Mouse (Mus musculus) kidney, embryonic 16.5 days (tissue): ENCODE measurements around the gene Khdrbs1. TPM values are rescaled to one million over a fixed set of nuclear protein-coding genes. Genes with fewer than 3 reads are reported as not detected.

Experiments
- ATAC-seq: fragments of 200-750 bp; cut with Nextera tagmentation; 2 replicates; pipeline ENCODE4 v1.8.0; 2017; ENCODE audit warnings: moderate TSS enrichment; ENCODE audit not compliant: low FRiP score, low TSS enrichment
- H3K27ac ChIP-seq: fragments of 300-500 bp; sonication (generic); 2 replicates; pipeline ENCODE4 v1.5.1; 2014; ENCODE audit warnings: low read length
- H3K27me3 ChIP-seq: fragments of 300-500 bp; sonication (generic); 2 replicates; pipeline ENCODE4 v1.6.1; 2014; ENCODE audit warnings: low read length, control low read depth, mixed read lengths; ENCODE audit not compliant: insufficient read depth
- H3K36me3 ChIP-seq: fragments of 300-500 bp; sonication (generic); 2 replicates; pipeline ENCODE4 v1.6.1; 2014; ENCODE audit warnings: low read length, control low read depth, mixed read lengths; ENCODE audit not compliant: insufficient read depth
- H3K4me1 ChIP-seq: fragments of 300-500 bp; sonication (generic); 2 replicates; pipeline ENCODE4 v1.6.1; 2014; ENCODE audit warnings: low read length, control low read depth, mixed read lengths; ENCODE audit not compliant: insufficient read depth
- H3K4me2 ChIP-seq: fragments of 300-500 bp; sonication (generic); replicated peaks from 2 replicates; pipeline ENCODE4 v1.6.1; 2014; ENCODE audit warnings: low read depth, low read length
- H3K4me3 ChIP-seq: fragments of 300-500 bp; sonication (generic); 2 replicates; pipeline ENCODE4 v1.5.1; 2014; ENCODE audit warnings: mild to moderate bottlenecking, low read length
- H3K9ac ChIP-seq: fragments of 300-500 bp; sonication (generic); replicated peaks from 2 replicates; pipeline ENCODE4 v1.6.1; 2014; ENCODE audit warnings: low read length
- H3K9me3 ChIP-seq: fragments of 300-500 bp; sonication (generic); 2 replicates; pipeline ENCODE4 v1.6.1; 2016; ENCODE audit warnings: low read length, control low read depth
- WGBS: fragments of 180-500 bp; shearing (Covaris S2); extraction: QIAGEN DNeasy Blood & Tissue Kit; methylation state at CpG from one replicate; pipeline ENCODE4 v1.1.7; 2014; 5-methylcytosine and 5-hydroxymethylcytosine counted together
- polyA plus RNA-seq: library from polyadenylated mRNA; unstranded; fragments of >200 nt; fragmentation: Nextera tagmentation; extraction: Ambion mirVana; gene quantifications from 2 replicates; pipeline ENCODE4 v1.2.1, GENCODE M21; 2015

Khdrbs1 gene
- polyA plus RNA-seq, 1 experiment from 2014 or later: 92.1 TPM

DNA sequence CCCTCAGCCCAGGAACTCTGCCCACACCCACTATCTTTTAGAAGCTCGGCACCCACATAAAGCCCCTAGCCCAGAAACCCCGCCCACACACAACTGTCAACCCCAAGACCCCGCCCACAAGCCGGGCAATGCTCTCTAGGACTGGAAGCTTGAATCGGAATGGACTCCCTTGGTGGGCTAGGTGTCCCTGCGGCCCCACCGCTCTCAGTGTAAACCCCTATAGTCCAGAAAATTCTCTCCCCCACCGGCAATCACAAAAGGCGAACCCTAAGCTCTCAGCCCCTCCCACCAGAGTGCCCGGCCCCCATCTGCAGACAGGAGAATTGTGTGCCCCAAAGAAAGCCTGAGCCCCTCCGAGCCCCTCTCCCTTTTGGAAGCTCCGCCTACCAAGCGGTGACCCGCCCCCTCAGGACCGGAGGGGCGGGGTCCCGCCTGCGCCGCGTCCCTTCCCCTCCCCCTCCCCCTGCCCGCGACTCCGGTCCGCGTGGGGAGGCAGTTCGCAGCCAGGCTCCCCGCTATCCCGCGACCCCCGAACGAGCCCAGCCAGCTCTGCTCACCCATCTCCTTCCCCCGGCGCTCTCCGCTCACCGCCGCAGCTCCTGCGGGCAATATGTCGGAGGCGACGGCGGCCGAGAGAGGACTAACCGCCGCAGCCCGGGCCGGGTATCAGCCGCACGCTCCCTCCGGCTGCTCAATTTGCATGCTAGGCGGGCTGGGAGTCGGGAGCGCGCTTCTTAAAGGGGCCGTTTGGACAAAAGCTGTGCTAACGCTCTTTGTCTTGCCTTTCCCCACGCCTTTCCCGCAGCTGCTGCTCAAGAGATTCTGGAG lies 45.7 kb downstream of the Khdrbs1 start, which contains the start of gene Tmem39b:
Tmem39b (minus strand) TSS at position 681 of the 828 bp plus-strand sequence.
- WGBS: 0% methylated on average over 49 of the region's 57 CpGs
- Histone ChIP-seq H3K4me2 (peak within 1 kb of the TSS; percentile 81), H3K4me3 (peak within 1 kb of the TSS; percentile 82), H3K9me3 (no peaks in the 10 kb centered on the region), H3K27me3 (no peaks in the 10 kb centered on the region), H3K9ac (peak within 1 kb of the TSS; percentile 79), H3K36me3 (peaks cover 20% of the 10 kb centered on the region), H3K27ac (peak within 1 kb of the TSS; percentile 80), H3K4me1 (peaks cover 17% of the 10 kb centered on the region)
- peak; percentile 88 for ATAC-seq

DNA sequence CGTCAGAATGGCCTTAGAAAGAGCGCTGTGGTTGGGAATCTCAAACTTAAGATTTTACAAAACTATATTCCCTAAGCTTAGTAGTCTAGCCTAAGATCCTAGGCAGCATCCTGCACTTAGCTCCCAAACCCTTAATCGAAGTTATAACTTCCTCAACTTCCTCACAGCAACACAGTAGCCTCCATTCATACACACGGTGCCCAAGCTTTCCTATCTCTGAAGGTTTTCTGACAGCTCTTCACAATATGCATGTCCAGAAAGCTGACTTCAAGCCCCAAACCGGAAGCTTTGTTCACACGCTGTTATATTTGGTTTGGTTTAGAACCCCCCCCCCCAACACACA lies 46.3 kb downstream of the Khdrbs1 start:
- peak; percentile 5; the same call in 1 of the 2 replicates for ATAC-seq
- Histone ChIP-seq H3K4me3 (peak overlapping the region; percentile 82), H3K4me1 (peaks cover 17% of the 10 kb centered on the region), H3K4me2 (peak overlapping the region; percentile 81), H3K27ac (peak overlapping the region; percentile 80), H3K36me3 (peaks cover 23% of the 10 kb centered on the region), H3K9me3 (no peaks in the 10 kb centered on the region), H3K27me3 (no peaks in the 10 kb centered on the region), H3K9ac (peak overlapping the region; percentile 79)
- 23% methylated on average over 6 of the region's 6 CpGs for WGBS

DNA sequence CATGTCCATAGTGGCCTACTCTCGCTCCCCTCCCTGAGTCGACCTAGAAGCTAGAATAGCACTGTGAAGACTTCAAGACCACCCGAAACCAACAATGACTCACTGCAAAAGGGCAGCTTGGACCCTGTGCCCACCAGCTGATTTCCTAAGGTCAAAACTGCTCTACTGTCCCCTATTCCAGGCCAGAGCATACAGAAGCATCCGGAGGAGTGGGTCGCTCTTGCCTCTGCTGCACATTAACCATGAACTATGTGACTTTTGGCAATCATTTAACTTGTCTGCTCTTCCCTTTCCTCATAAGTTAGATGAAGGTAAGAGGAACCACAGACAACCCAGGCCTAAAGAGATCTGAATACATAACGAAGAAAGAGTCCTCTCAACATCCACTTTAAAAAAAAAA lies 57.6 kb downstream of the Khdrbs1 start:
- WGBS: 82% methylated on average over 6 of the region's 6 CpGs
- Histone ChIP-seq H3K9me3 (no peaks in the 10 kb centered on the region), H3K9ac (no peak overlapping the region; the same call in 1 of the 2 replicates), H3K4me1 (no peaks in the 10 kb centered on the region), H3K36me3 (peaks cover 38% of the 10 kb centered on the region), H3K27ac (peak overlapping the region; percentile 86), H3K4me2 (0 out of 2 replicates have a peak overlapping the region, but pooled peaks have one; percentile 6), H3K4me3 (peak overlapping the region; percentile 1; the same call in 1 of the 2 replicates), H3K27me3 (no peaks in the 10 kb centered on the region)
- ATAC-seq: peak; percentile 53

DNA sequence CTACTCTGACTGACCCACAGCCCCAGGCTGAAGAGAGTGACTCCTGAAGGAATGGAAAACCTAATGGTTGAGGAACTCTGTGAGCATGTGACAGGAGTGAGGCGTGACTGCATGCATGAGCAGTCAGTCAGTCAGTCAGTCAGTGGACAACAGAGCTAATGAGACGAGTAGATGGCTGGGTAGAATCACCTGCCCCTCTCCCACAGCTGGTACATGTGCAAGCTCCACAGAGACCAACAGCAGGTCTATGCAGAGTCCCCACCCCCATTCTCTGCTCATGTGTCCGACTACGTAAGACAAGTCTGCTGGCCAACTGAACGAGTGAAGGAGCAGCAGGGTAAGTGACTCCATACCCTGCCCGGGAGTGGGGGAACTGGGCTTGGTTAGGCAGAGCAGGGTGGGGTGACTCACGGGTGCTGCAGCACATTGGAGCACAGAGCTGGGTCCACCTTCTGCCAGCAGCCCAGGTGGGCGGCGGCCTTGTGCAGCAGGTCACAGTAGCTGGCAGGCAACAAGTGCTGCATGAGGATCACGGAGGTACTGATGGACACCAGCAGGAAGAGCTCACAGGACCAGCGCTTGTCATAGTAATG lies 58.1 kb downstream of the Khdrbs1 start:
- WGBS: 57% methylated on average over 11 of the region's 11 CpGs
- no peaks in the 10 kb centered on the region for H3K9me3 ChIP-seq
- peak; percentile 94 for ATAC-seq
- H3K4me3 ChIP-seq: peak overlapping the region; percentile 1; the same call in 1 of the 2 replicates
- H3K9ac ChIP-seq: no peak overlapping the region; the same call in 1 of the 2 replicates
- H3K27me3 ChIP-seq: no peaks in the 10 kb centered on the region
- no peaks in the 10 kb centered on the region for H3K4me1 ChIP-seq
- H3K27ac ChIP-seq: peak overlapping the region; percentile 86
- H3K4me2 ChIP-seq: peak overlapping the region; percentile 6; the same call in 1 of the 2 replicates
- peaks cover 41% of the 10 kb centered on the region for H3K36me3 ChIP-seq

DNA sequence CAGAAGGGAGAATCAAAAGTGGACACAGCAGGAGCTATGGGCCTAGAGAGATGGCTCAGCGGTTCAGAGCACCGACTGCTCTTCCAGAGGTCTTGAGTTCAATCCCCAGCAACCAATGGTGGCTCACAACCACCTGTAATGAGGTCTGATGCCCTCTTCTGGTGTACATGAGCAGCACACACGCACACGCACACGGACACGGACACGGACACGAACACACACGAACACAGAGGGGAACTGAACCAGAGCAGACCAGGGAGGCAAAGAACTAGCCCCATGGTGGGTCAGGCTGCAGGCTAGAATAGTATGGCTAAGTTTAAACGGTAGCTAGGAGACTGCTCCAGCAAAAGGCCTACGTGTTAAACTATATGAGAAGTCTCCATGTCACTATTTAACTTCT lies 60.3 kb downstream of the Khdrbs1 start:
- Histone ChIP-seq H3K27me3 (no peaks in the 10 kb centered on the region), H3K27ac (peak overlapping the region; percentile 21; the same call in 1 of the 2 replicates), H3K4me1 (no peaks in the 10 kb centered on the region), H3K9me3 (no peaks in the 10 kb centered on the region), H3K9ac (no peak overlapping the region), H3K4me3 (no peak overlapping the region), H3K36me3 (peaks cover 50% of the 10 kb centered on the region), H3K4me2 (no peak overlapping the region)
- peak; percentile 44 for ATAC-seq
- WGBS: 92% methylated on average over 11 of the region's 11 CpGs

DNA sequence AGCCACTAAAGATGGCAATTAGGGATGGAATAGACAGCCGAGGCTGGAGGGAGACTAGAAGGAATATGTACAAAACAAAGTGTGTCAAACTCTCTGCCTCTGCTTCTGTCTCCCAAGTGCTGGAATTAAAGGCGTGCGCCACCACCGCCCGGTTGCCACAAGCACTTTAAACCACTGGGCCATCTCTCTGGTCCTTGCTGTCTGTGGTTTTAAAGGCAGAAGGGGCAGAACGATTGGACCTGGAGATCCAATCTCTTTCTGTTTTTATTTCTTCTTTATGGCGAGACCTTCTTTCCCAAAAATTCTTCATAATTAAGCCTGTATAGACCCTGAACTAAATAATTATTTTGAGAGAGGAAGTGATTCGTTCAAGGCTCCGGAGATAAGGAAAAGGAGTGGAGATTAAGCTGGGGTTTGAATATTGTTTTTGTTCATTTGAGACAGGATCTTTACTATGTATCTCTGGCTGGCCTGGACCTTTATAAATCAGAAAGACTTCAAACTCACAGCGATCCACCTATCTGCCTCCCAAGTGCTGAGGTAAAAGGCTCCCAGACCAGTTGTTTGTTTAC lies 69.1 kb downstream of the Khdrbs1 start:
- ATAC-seq: no peak
- H3K27ac ChIP-seq: peak overlapping the region; percentile 98
- H3K9me3 ChIP-seq: no peaks in the 10 kb centered on the region
- peak overlapping the region; percentile 97 for H3K9ac ChIP-seq
- no peaks in the 10 kb centered on the region for H3K27me3 ChIP-seq
- peak overlapping the region; percentile 99 for H3K4me3 ChIP-seq
- H3K4me1 ChIP-seq: peaks cover 20% of the 10 kb centered on the region
- peaks cover 8% of the 10 kb centered on the region; the same call in 1 of the 2 replicates for H3K36me3 ChIP-seq
- WGBS: 2% methylated on average over 10 of the region's 10 CpGs
- peak overlapping the region; percentile 74 for H3K4me2 ChIP-seq

DNA sequence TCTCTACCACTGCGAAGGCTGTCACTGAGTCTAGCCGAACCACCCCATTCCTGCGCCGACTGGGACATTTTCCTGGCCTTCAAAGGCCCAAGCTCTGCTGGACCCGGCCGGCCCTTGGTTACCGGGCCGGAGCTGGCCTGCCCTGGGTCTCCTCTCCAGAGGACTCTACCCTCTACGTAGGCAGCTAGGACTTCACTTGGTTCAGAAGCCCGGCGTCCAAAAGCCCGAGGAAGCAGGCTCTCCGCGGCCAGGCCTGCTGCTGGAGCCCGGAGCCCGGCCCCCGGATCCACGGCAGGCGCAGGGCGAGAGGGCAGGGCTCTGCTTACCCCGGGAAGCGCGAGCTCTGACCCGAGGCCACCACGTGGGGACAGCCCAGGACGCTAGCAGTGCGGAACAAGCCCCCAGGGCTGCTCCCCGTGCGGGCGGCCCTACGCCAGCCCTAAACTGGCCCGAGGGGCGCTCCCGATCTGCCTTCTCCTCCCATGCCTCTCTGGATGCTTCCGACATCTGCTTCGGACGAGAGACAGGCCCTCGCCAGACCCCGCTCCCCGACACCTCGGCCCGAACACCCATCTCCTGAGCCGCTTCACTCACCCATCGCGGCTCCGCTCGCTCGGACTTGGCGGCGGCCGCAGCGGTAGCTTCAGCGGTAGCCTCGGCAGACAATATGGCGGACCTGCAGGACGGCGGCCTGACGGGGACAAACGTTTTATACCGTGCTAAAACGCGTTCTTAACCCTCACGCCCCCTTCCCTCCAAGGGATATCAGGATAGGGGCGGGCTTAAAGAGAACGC lies 69.8 kb downstream of the Khdrbs1 start, which contains the start of gene Kpna6:
Kpna6 (minus strand) TSS at position 685 of the 795 bp plus-strand sequence.
- Histone ChIP-seq H3K27me3 (no peaks in the 10 kb centered on the region), H3K4me3 (peak within 1 kb of the TSS; percentile 99), H3K36me3 (peaks cover 5% of the 10 kb centered on the region; the same call in 1 of the 2 replicates), H3K9ac (peak within 1 kb of the TSS; percentile 97), H3K27ac (peak within 1 kb of the TSS; percentile 98), H3K4me1 (peaks cover 20% of the 10 kb centered on the region), H3K4me2 (peak within 1 kb of the TSS; percentile 74), H3K9me3 (no peaks in the 10 kb centered on the region)
- ATAC-seq: peak; percentile 90
- under 1% methylated on average over 65 of the region's 65 CpGs for WGBS

DNA sequence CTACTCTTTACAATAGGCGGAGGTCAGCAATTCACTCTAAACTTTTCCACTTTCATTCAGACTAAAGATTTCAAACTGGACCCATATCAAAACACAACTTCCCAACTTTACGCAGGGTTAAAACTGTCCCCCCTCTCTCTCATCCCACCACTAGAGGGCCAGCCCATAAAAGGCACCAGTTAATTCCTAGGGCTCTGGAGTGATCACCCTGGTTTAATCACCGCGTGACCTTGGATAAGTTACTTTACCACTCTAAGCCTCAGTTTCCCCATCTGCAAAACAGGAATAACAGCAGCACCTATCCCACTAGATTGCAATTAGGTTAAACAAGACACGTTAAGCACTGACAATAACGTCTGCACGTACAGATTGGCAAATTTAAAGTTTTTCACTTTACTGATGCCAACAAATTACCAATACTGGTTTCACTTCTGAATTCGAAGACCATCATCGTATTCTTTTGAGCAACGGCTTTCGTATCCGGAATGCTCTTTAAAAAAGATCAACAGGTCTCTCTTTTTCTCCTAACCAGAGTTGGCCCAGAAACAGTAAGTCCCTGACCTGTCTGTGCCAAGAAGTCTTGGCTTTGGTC lies 70.5 kb downstream of the Khdrbs1 start:
- no peaks in the 10 kb centered on the region for H3K27me3 ChIP-seq
- no peaks in the 10 kb centered on the region for H3K9me3 ChIP-seq
- H3K27ac ChIP-seq: peak overlapping the region; percentile 98
- H3K4me1 ChIP-seq: peaks cover 20% of the 10 kb centered on the region
- H3K36me3 ChIP-seq: peaks cover 8% of the 10 kb centered on the region; the same call in 1 of the 2 replicates
- peak overlapping the region; percentile 97 for H3K9ac ChIP-seq
- 6% methylated on average over 12 of the region's 12 CpGs for WGBS
- H3K4me2 ChIP-seq: peak overlapping the region; percentile 74
- no peak; the same call in 1 of the 2 replicates for ATAC-seq
- peak overlapping the region; percentile 99 for H3K4me3 ChIP-seq
